In the genomic region with DNA sequence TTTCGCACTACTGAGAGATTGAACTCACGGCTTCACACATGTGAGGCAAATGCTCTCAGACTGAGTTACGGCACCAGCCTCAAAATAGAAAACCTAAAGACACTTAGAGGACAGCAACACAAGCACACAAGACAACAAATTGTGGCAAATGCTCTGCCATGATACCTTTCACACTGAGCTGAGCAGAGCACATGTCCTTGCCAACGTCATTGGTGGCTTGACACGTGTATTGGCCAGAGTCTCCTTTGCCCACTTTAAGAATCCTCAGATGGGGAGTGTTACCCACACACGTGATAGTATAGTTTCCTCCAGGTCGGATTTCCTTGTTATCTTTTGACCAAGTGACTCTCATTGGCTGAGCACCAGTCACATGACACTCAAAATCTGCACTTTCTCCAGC, we compare ENCODE assay signal across 15 mouse cellular contexts.
"Had no signal": no experiment of that assay in that cellular context is flagged by ENCODE, and none has a peak within 500 bp of the region (broad histone marks: within the 10 kb centered on the region; RNA-seq: fewer than 3 reads in every experiment).

No protein-coding gene starts in this region.

- H3K9me3 ChIP-seq: midbrain, embryonic 10.5 days; midbrain, embryonic 12.5 days; neural tube, embryonic 12.5 days; stomach, embryonic 15.5 days had no signal

- H3K27ac ChIP-seq: midbrain, embryonic 10.5 days; midbrain, embryonic 12.5 days; neural tube, embryonic 12.5 days; stomach, embryonic 15.5 days; stomach, postnatal 0 days had no signal

- ATAC-seq: midbrain, embryonic 16.5 days had no signal

- H3K36me3 ChIP-seq: midbrain, embryonic 10.5 days; midbrain, embryonic 12.5 days; neural tube, embryonic 12.5 days; stomach, embryonic 15.5 days had no signal

- H3K9ac ChIP-seq: lung, embryonic 14.5 days; midbrain, embryonic 12.5 days; neural tube, embryonic 12.5 days; stomach, embryonic 15.5 days had no signal

- H3K4me2 ChIP-seq: lung, embryonic 14.5 days; midbrain, embryonic 12.5 days; neural tube, embryonic 12.5 days; stomach, embryonic 15.5 days had no signal

- DNase-seq: lung, adult 18-20 months; lung, embryonic 14.5 days; lung, postnatal 10 days; lung, postnatal 4 days; midbrain, embryonic 14.5 days; right cerebral cortex, postnatal 14 days; thymus, adult 18-20 months; thymus, postnatal 14 days; thymus, postnatal 36 days had no signal

- H3K4me1 ChIP-seq: midbrain, embryonic 10.5 days; midbrain, embryonic 12.5 days; neural tube, embryonic 12.5 days; stomach, embryonic 15.5 days had no signal

- H3K27me3 ChIP-seq: midbrain, embryonic 12.5 days; neural tube, embryonic 12.5 days; stomach, embryonic 15.5 days had no signal

- H3K4me3 ChIP-seq: midbrain, embryonic 10.5 days; midbrain, embryonic 12.5 days; neural tube, embryonic 12.5 days; stomach, embryonic 15.5 days had no signal
